Mouse (Mus musculus): ENCODE data around the gene Ttc33. TPM values are rescaled to one million over a fixed set of nuclear protein-coding genes. Genes with fewer than 3 reads are reported as not detected.
A peak's percentile ranks its signal among the peaks of the same experiment; 100 is the strongest.

Gene Ttc33
- total RNA-seq, 2 experiments from 2014 or later: 61.6 to 67.4 TPM

- DNase-seq: no peak
- H3K4me3 ChIP-seq: peak overlapping the region; percentile 17; the same call in 1 of the 2 replicates
- intact Hi-C loops (cut with DNase I): no loop called here
These were observed 36.1 kb upstream of the Ttc33 start for GRCm38 (mm10) chr15:5149187-5149586.

GRCm38 (mm10) chr15:5152171-5152570, 33.2 kb upstream of the Ttc33 start:
- intact Hi-C loops (cut with DNase I): no loop called here
- DNase-seq: no peak
- Histone ChIP-seq H3K4me3 (no peak overlapping the region), H3K27ac (no peak overlapping the region)
- no peak for TF ChIP-seq CTCF (IDR thresholded peaks at IDR 0.05)

More at GRCm38 (mm10) chr15:5149187-5149586, 36.1 kb upstream of the Ttc33 start:
- H3K27ac ChIP-seq: peak overlapping the region; percentile 35; the same call in 1 of the 2 replicates
- TF ChIP-seq CTCF (IDR thresholded peaks at IDR 0.05): no peak

- Histone ChIP-seq H3K27ac (0 out of 2 replicates have a peak overlapping the region, but pooled peaks have one; percentile 24), H3K4me3 (no peak overlapping the region)
- intact Hi-C loops (cut with DNase I): no loop called here
- DNase-seq: no peak
- TF ChIP-seq CTCF (IDR thresholded peaks at IDR 0.05): no peak
These were observed 30.7 kb upstream of the Ttc33 start for GRCm38 (mm10) chr15:5154621-5155020.

GRCm38 (mm10) chr15:5155093-5155492, 30.2 kb upstream of the Ttc33 start:
- TF ChIP-seq CTCF (IDR thresholded peaks at IDR 0.05): no peak
- DNase-seq: no peak
- Histone ChIP-seq H3K4me3 (no peak overlapping the region), H3K27ac (0 out of 2 replicates have a peak overlapping the region, but pooled peaks have one; percentile 24)
- intact Hi-C loops (cut with DNase I): no loop called here

- no peak overlapping the region for H3K27ac ChIP-seq
- H3K4me3 ChIP-seq: no peak overlapping the region
- TF ChIP-seq CTCF (IDR thresholded peaks at IDR 0.05): no peak
- no peak for DNase-seq
- intact Hi-C loops (cut with DNase I): no loop called here
These were observed 29.0 kb upstream of the Ttc33 start for GRCm38 (mm10) chr15:5156355-5156754.

- H3K27ac ChIP-seq: peak overlapping the region; percentile 72
- peak; percentile 23 for DNase-seq
- intact Hi-C loops (cut with DNase I): no loop called here
- TF ChIP-seq CTCF (IDR thresholded peaks at IDR 0.05): no peak
- no peak overlapping the region for H3K4me3 ChIP-seq
These were observed 27.9 kb upstream of the Ttc33 start for GRCm38 (mm10) chr15:5157386-5157785.

GRCm38 (mm10) chr15:5158827-5159226, 26.5 kb upstream of the Ttc33 start:
- Histone ChIP-seq H3K4me3 (peak overlapping the region; percentile 13), H3K27ac (peak overlapping the region; percentile 72)
- no peak for TF ChIP-seq CTCF (IDR thresholded peaks at IDR 0.05)
- intact Hi-C loops (cut with DNase I): no loop called here
- DNase-seq: peak; percentile 65

- intact Hi-C loops (cut with DNase I): no loop called here
- DNase-seq: no peak
- TF ChIP-seq CTCF (IDR thresholded peaks at IDR 0.05): no peak
These were observed 20.1 kb upstream of the Ttc33 start for GRCm38 (mm10) chr15:5165121-5165773.

GRCm38 (mm10) chr15:5173217-5173820, 12.0 kb upstream of the Ttc33 start:
- intact Hi-C loops (cut with DNase I): no loop called here
- no peak for TF ChIP-seq CTCF (IDR thresholded peaks at IDR 0.05)
- no peak for DNase-seq
- H3K4me3 ChIP-seq: no peak overlapping the region
- no peak overlapping the region for H3K27ac ChIP-seq

More at GRCm38 (mm10) chr15:5165121-5165773, 20.1 kb upstream of the Ttc33 start:
- Histone ChIP-seq H3K4me3 (no peak overlapping the region), H3K27ac (no peak overlapping the region)

- no peak for DNase-seq
- Histone ChIP-seq H3K4me3 (peak overlapping the region; percentile 93), H3K27ac (peak overlapping the region; percentile 95)
- TF ChIP-seq CTCF (IDR thresholded peaks at IDR 0.05): no peak
- intact Hi-C loops (cut with DNase I): loop anchor here (2.0 kb wide), 1 partner anchor 68 kb away; the partner anchor contains the start of gene Rpl37
These were observed 526 bp upstream of the Ttc33 start for GRCm38 (mm10) chr15:5184668-5185330.

GRCm38 (mm10) chr15:5186293-5186675, 959 bp downstream of the Ttc33 start:
- H3K27ac ChIP-seq: peak overlapping the region; percentile 95
- TF ChIP-seq CTCF (IDR thresholded peaks at IDR 0.05): no peak
- no peak for DNase-seq
- peak overlapping the region; percentile 93 for H3K4me3 ChIP-seq
- intact Hi-C loops (cut with DNase I): no loop called here

- Histone ChIP-seq H3K4me3 (peak overlapping the region; percentile 93), H3K27ac (peak overlapping the region; percentile 95; the same call in 1 of the 2 replicates)
- DNase-seq: no peak
- TF ChIP-seq CTCF (IDR thresholded peaks at IDR 0.05): no peak
- intact Hi-C loops (cut with DNase I): no loop called here
These were observed 1.8 kb downstream of the Ttc33 start for GRCm38 (mm10) chr15:5187116-5187515.

- no peak for DNase-seq
- Histone ChIP-seq H3K27ac (no peak overlapping the region), H3K4me3 (no peak overlapping the region)
- no peak for TF ChIP-seq CTCF (IDR thresholded peaks at IDR 0.05)
- intact Hi-C loops (cut with DNase I): no loop called here
These were observed 2.7 kb downstream of the Ttc33 start for GRCm38 (mm10) chr15:5188029-5188428.
